In genomic region chr2:29563986-29564385, GRCm38 (mm10) we compare ENCODE assay signal across 10 mouse cellular contexts. TPM values are rescaled to one million over a fixed set of nuclear protein-coding genes. Genes with fewer than 3 reads are reported as not detected.
DNase-seq lines count a peak whose midpoint lies in the region; ATAC-seq and TF ChIP-seq lines count a peak whose summit lies in the region.
"Had no signal": no experiment of that assay in that cellular context is flagged by ENCODE, and none has a peak within 500 bp of the region (broad histone marks: within the 10 kb centered on the region; RNA-seq: fewer than 3 reads in every experiment).

No protein-coding gene starts in this region.

- DNase-seq in embryonic facial prominence, embryonic 14.5 days (ENCODE audit: low spot score), result peak; percentile 34
- DNase-seq in embryonic facial prominence, embryonic 10.5 days (ENCODE audit: low spot score), result no peak
- peak; percentile 25 for DNase-seq in Muller cell, postnatal 12 days (ENCODE audit: inconsistent ontology term)
- DNase-seq in forebrain, postnatal 0 days, result peak; percentile 82
- DNase-seq in left cerebral cortex, postnatal 4 days, result peak; percentile 65
- DNase-seq in testis, postnatal 14 days (ENCODE audit: low spot score), result no peak
- no peak for DNase-seq in heart, adult 9 months (ENCODE audit: low spot score in 2 of 2)
- no peak for DNase-seq in embryo, embryonic 10 days (ENCODE audit: low spot score)
- DNase-seq: kidney, adult 8-10 months had no signal

- WGBS in embryonic facial prominence, embryonic 14.5 days, result 56% methylated on average over 7 of the region's 7 CpGs
- WGBS in embryonic facial prominence, embryonic 10.5 days, result 72% methylated on average over 7 of the region's 7 CpGs
- WGBS in forebrain, postnatal 0 days, result 29% methylated on average over 7 of the region's 7 CpGs

- no peak for TF ChIP-seq CTCF in forebrain, postnatal 0 days (IDR thresholded peaks at IDR 0.05; ENCODE audit: low read depth)

- H3K9me3 ChIP-seq in embryonic facial prominence, embryonic 14.5 days (ENCODE audit: control insufficient read depth, low read length), result no peaks in the 10 kb centered on the region; the same call in 1 of the 2 replicates
- no peaks in the 10 kb centered on the region for H3K9me3 ChIP-seq in embryonic facial prominence, embryonic 10.5 days
- H3K9me3 ChIP-seq in forebrain, postnatal 0 days (ENCODE audit: low read length), result no peaks in the 10 kb centered on the region

- intact Hi-C loops in left cerebral cortex, postnatal 4 days (cut with DNase I), result no loop called here

- no peak overlapping the region for H3K9ac ChIP-seq in embryonic facial prominence, embryonic 14.5 days (ENCODE audit: low read depth, low read length)
- no peak overlapping the region for H3K9ac ChIP-seq in forebrain, postnatal 0 days

- no peaks in the 10 kb centered on the region for H3K27me3 ChIP-seq in embryonic facial prominence, embryonic 14.5 days (replicated peaks; ENCODE audit: control insufficient read depth, insufficient read depth, low read length)
- H3K27me3 ChIP-seq in embryonic facial prominence, embryonic 10.5 days (replicated peaks; ENCODE audit: low read depth, poor library complexity, severe bottlenecking), result peaks cover 17% of the 10 kb centered on the region; the same call in 1 of the 2 replicates
- H3K27me3 ChIP-seq in forebrain, postnatal 0 days (ENCODE audit: insufficient read depth, low read length), result no peaks in the 10 kb centered on the region

- no peak for ATAC-seq in embryonic facial prominence, embryonic 14.5 days (ENCODE audit: low read depth)
- ATAC-seq in forebrain, postnatal 0 days, result peak; percentile 83

- H3K36me3 ChIP-seq in embryonic facial prominence, embryonic 14.5 days (ENCODE audit: control insufficient read depth, insufficient read depth, low read length), result no peaks in the 10 kb centered on the region
- H3K36me3 ChIP-seq in embryonic facial prominence, embryonic 10.5 days (replicated peaks), result no peaks in the 10 kb centered on the region
- H3K36me3 ChIP-seq in forebrain, postnatal 0 days (ENCODE audit: insufficient read depth), result no peaks in the 10 kb centered on the region

- H3K4me2 ChIP-seq in embryonic facial prominence, embryonic 14.5 days (ENCODE audit: low read depth, low read length), result no peak overlapping the region
- no peak overlapping the region for H3K4me2 ChIP-seq in forebrain, postnatal 0 days (ENCODE audit: low read depth)

- H3K4me1 ChIP-seq in embryonic facial prominence, embryonic 14.5 days (ENCODE audit: control insufficient read depth, insufficient read depth, low read length), result no peaks in the 10 kb centered on the region
- H3K4me1 ChIP-seq in embryonic facial prominence, embryonic 10.5 days, result peaks cover 41% of the 10 kb centered on the region
- peaks cover 10% of the 10 kb centered on the region for H3K4me1 ChIP-seq in forebrain, postnatal 0 days (ENCODE audit: insufficient read depth)

- H3K27ac ChIP-seq in embryonic facial prominence, embryonic 14.5 days (replicated peaks; ENCODE audit: low read depth, low read length), result no peak overlapping the region
- H3K27ac ChIP-seq in embryonic facial prominence, embryonic 10.5 days (replicated peaks), result no peak overlapping the region
- peak overlapping the region; percentile 50 for H3K27ac ChIP-seq in forebrain, postnatal 0 days (ENCODE audit: low read depth, low read length)
- H3K27ac ChIP-seq: macrophage had no signal

- H3K4me3 ChIP-seq in embryonic facial prominence, embryonic 14.5 days (ENCODE audit: low read depth, low read length), result no peak overlapping the region
- no peak overlapping the region for H3K4me3 ChIP-seq in embryonic facial prominence, embryonic 10.5 days
- no peak overlapping the region for H3K4me3 ChIP-seq in forebrain, postnatal 0 days (ENCODE audit: low read depth, low read length)

RNA-seq across cellular contexts. Expression of gene Rapgef1, which starts 55.5 kb away (rescaled TPM):
- polyA plus RNA-seq in embryonic facial prominence, embryonic 14.5 days (2014; fragmentation: Nextera tagmentation; extraction: Ambion mirVana), result 19.0 and 22.4 TPM in 2 replicates
- 16.5 and 17.3 TPM in 2 replicates for polyA plus RNA-seq in embryonic facial prominence, embryonic 10.5 days (2016; fragmentation: Nextera tagmentation; extraction: Ambion mirVana)
- total RNA-seq in forebrain, postnatal 0 days (2014; rRNA removed), result 81.9 and 99.1 TPM in 2 replicates
- 17.9 and 19.4 TPM in 2 replicates for polyA plus RNA-seq in forebrain, postnatal 0 days (2015; fragmentation: Nextera tagmentation; extraction: Ambion mirVana)
- total RNA-seq in left cerebral cortex, postnatal 4 days (2021), result 100 to 1,000 TPM; 149 to 155 TPM

Comparison
In these comparisons a context has a peak if more than half of its experiments do, and no peak if none do; other contexts are left out.
1. DNase-seq: peak in embryonic facial prominence, embryonic 14.5 days (single experiment), Muller cell, postnatal 12 days (single experiment), forebrain, postnatal 0 days (single experiment) and left cerebral cortex, postnatal 4 days (single experiment); none in embryonic facial prominence, embryonic 10.5 days (single experiment), testis, postnatal 14 days (single experiment), heart, adult 9 months (0 of 2) and embryo, embryonic 10 days (single experiment).